Mouse (Mus musculus) fibroblast of lung, adult 2 months (primary cell): ENCODE measurements around the gene Mapkapk3.

ENCODE experiments used
- DNase-seq: peaks from one replicate; pipeline ENCODE4 v3.0.0-alpha.2; 2011; ENCODE audit warnings: low read depth

The Mapkapk3 gene

DNA sequence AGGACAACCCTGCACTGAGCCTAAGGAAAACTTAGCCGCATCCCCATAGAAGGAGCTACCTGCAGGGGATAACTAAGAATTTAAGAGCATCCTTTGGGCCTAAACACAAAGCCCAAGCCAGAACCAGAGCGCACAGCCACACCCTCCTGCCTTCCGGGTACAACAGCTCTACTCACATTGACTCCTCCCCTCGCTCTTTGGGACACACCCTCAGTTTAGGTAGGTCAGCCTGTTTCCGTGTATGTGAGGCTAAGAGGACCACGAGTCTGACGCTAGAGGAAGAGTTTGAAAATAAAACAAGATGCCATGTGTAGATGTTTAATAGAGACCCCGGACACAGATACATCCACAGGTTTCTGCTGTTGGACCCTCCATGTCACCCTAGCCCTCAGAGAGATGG lies 966 bp downstream of the Mapkapk3 start:
- DNase-seq, result no peak

DNA sequence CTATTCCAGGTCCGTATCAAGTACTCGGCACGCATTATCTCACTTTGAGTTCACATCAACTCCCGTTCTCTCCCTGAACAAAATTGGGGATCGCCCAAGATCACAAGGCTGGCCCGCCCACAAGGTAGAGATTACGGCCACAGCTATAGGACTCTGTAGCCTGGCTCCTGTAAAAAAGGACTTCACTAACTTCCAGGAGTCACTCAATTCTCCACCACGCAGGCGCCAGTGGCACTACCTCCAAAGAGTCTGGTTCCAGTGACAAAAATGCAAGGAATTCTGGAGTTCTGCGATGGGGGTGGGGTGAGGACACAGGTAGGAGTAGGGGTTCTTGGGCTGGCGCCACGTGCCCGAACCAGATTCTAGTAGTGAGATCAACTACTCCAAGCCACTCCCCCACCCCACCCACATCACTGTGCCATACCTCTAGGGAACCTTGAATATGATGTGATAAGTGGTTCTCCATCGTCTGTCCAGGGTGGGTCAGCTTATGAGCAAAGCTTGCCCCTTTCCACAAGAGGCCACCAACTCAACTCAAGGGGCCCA lies 1.5 kb downstream of the Mapkapk3 start:
- DNase-seq, result no peak

DNA sequence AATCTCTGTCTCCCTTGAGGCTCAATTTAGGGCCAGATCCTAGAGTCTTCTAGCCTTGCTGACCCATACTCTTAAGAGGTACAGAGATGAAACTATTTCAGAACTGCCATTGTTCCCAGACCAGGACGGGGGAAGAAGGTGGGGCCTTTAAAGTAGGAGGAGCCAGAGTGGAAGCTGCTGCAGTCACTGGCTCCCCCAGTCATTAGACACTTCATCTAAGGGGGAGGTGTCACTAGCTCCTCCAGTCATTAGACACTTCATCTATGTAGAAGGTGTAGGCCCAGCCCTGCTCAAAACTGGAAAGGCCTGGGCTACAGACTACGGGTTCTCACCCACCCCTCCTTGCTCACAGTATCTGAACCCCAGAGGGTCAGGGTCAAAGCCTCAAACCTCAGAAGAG lies 2.4 kb downstream of the Mapkapk3 start:
- no peak for DNase-seq

GRCm38 (mm10) chr9:107285009-107285408 lies 4.7 kb downstream of the Mapkapk3 start:
- no peak for DNase-seq

DNA sequence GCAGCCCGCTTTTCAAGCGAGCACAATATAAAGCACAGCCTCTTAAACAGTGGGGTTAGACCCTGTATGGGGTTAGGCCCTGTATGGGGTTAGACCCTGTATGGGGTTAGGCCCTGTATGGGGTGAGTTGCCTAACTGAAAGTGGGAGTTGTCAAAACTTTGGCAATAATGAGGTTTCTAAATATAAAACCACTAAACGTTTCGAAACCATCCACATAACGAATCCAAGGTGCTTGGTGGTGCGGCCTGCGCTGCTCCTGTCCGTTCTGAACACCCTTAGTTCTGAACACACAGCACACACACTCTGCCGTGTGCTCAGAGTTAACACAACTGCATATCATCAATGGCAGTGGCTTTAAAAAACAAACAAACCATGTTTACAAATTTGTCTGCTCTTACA lies 6.7 kb downstream of the Mapkapk3 start:
- no peak for DNase-seq

GRCm38 (mm10) chr9:107281241-107281987 lies 8.3 kb downstream of the Mapkapk3 start:
- DNase-seq, result no peak

- DNase-seq, result no peak
Measured at GRCm38 (mm10) chr9:107280322-107281027, 9.2 kb downstream of the Mapkapk3 start.

DNA sequence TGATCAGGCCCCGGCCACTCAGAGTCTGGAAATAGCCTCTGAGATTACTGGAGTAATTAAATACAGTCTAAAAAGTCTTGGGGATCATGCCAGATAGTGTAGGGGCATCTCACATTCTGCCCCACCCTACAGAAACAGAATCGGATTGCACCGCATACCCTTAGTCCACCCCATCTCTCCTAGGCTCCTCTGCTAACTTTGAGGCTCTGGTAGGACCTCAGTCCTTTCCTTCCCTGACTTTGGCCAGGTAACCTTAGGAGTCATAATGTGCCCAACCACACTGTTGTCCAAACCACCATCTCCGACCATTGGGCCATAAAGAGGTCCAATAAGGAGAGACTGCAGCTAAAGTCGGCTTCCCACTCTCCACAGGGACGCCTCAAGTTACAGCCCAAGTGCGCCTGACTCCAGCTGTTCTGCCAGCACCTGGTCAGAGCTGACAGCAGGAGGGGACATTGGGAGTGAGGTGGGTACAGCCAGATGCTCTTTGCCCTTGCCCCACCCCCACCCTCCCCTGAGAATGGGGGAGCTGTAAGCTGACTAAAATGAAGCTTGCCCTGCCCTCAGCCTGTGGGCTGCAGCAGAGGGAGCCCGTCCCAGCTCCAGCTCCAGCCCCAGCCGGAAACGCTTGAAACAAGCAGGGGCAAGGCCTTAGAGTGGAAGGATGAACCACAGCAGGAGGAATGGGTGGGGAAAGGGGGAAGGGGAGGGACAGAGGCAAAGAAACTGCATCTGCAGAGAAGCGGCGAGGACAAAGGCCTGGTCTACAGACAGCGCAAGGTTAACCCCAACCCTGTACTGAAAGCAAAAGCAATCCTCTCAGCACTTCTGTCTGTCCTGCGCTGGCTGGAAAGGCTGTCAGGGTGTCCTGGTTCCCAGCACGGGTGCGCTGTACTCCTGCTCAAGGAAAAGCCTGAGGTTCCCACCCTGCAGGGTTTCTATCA lies 10.0 kb downstream of the Mapkapk3 start:
- no peak for DNase-seq

GRCm38 (mm10) chr9:107278527-107279377 lies 10.9 kb downstream of the Mapkapk3 start:
- peak; percentile 91 for DNase-seq

DNA sequence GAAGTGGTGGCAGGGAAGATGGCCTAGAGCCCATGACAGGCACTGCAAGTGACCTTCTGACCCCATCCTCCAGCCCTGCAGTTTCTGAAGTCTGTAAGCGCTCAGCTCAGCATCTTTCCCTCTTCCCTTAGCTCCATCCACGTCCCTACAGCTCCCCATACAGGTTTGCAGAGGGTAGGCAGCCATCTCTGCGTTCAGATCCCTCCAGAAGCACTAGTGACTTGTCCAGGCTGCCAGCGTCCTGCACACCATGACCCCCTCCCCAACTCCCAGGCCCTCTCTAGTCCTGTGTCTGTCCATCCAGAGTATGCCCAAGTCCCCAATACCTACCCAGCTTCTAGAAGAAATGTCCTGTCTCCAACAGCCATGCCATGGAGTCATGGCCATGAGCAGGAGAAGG lies 11.6 kb downstream of the Mapkapk3 start:
- no peak for DNase-seq

DNA sequence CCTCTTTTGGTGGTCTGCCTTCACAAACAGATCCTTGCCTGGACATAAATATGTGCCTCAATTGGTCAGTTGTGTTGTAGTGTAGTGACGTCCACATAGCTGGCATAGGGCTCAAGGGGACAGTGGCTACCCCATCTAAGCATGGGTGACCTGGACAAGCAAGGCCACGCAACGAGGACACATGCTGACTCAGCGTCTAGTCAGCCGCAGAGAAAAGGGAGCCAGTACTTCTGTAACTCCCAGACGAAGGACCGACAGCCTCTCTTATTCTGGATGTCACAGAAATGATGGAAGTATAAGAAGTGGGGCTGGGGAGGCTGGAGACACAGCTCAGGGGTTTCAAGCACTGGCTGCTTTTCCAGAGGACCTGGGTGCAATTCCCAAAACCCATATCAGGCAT lies 12.1 kb downstream of the Mapkapk3 start:
- no peak for DNase-seq

DNA sequence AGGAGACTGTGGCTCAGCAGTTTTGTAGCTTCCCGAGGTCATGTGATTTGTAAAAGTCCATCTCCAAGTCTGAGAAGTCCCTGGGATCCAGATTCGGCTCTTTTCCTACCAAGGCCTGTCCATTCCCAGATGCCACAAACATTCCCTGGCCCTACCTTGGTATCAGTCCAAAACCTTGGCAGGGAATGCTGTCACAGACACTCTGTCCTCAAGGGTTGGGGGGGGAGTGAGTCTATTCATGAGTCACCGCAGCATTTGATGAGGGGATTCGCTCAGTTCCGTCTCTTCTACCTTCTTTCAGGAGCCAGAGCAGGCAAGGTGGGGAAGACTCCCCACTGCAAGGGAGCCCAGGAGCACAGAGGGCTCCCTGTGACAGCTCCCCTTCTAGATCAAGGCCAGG lies 14.0 kb downstream of the Mapkapk3 start:
- no peak for DNase-seq

DNA sequence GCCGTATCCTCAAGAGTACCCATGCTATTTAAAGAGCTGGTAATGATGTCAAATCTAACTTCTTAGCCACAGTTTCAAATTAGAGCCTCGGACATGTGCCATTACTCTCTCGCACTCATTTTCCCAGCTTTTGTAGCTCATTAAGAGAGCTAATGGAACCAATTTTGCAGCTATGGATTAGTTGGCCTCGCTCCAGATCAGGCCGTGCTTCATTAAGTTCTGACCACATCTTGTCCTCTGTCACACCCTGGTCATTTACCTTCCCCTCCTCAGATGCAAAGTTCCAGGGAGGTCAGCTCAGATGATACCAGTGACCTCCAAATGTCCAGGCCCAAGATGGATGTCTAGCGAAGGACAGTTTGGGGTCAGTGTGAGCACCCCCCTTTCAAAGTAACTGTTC lies 14.9 kb downstream of the Mapkapk3 start:
- no peak for DNase-seq

GRCm38 (mm10) chr9:107273184-107273583 lies 16.5 kb downstream of the Mapkapk3 start:
- DNase-seq, result no peak

GRCm38 (mm10) chr9:107272284-107272683 lies 17.4 kb downstream of the Mapkapk3 start:
- DNase-seq, result no peak

DNA sequence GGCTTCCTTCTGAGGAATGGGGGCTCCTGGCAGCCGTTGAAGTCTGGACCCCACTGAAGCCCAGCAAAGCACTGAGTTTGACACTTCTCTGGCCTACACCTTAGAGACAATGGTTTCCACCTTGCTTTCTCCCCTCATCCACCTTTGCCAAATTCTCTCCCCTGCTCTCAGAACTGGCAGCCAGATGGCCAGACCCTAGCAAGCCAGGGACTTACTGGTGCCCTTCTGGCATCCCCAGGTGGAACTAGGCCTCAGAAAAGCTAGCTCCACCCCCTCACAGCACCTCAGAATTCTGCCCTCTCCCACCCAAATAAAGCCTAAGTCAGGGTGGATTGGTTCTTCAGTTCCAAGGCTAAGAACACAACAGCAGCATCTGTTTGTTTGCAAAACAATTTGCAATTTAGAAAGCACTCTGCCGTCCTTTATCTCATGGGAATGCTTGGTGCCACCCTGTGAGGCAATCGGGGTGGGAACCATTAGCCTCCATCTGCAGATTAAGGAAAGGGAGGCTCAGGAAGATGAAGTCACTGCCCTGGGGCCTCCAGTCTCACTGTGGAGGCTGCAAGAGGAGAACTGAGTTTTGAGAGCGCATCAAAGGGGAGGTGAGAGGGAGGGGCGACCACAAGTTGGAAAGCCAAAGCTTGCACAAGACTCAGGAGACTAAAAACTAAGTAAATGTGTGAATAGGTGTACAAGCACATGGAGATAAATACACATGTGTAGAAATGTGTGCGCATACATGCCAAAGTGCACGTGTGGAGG lies 18.3 kb downstream of the Mapkapk3 start:
- DNase-seq, result no peak

- no peak for DNase-seq
Measured at GRCm38 (mm10) chr9:107269772-107270171, 19.9 kb downstream of the Mapkapk3 start.

DNA sequence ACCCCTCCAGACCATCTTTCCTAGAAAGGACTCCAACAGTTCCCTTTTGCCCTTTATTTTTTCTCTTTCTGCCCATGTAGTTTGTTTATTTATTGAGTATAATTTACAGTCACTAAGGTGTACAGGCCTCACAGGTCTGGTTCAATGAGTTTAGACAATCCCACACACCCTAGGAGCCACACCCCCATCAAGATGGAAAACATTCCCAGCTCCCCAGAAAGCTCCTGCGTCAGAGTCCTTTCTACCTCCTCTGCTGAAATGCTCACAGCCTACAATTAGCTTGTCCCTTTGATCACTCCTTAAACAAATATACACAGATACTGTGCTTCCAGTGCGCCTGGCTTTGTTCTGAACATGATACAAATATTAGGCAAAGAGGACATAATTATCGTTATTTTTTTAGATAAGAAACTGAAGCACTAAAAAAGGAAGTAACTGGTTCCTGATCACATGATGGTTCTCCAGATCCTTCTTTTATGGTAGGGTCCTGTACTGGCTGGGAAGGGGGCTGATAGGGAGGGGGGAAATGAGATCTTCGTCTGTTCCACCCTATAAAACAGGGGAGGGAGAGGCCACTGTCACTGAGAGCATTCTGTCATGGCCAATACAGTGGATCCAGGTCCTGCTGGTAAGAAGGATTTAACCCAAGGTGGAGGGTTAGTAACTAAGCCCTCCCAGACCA lies 21.8 kb downstream of the Mapkapk3 start:
- no peak for DNase-seq

GRCm38 (mm10) chr9:107267028-107267427 lies 22.6 kb downstream of the Mapkapk3 start:
- no peak for DNase-seq

- DNase-seq, result no peak
Measured at GRCm38 (mm10) chr9:107264731-107265130, 24.9 kb downstream of the Mapkapk3 start.
